Mouse (Mus musculus) thymus, postnatal 10 days (tissue): ENCODE measurements around the gene Camk2d.

ENCODE experiments used
- DNase-seq, 2 experiments: peaks; one replicate each; pipeline ENCODE4 v3.0.0; 2021; ENCODE audit warnings: low spot score in 2 of 2

Gene Camk2d

GRCm38 (mm10) chr3:126612748-126613509 lies 16.8 kb downstream of the Camk2d start:
- DNase-seq, result no peak

- DNase-seq, result no peak
Observed at GRCm38 (mm10) chr3:126613510-126614128, 17.5 kb downstream of the Camk2d start.

GRCm38 (mm10) chr3:126615306-126615705 lies 19.2 kb downstream of the Camk2d start:
- DNase-seq, result no peak

GRCm38 (mm10) chr3:126620152-126620551 lies 24.1 kb downstream of the Camk2d start:
- DNase-seq, result no peak

- no peak for DNase-seq
Observed at GRCm38 (mm10) chr3:126622509-126622908, 26.4 kb downstream of the Camk2d start.

- no peak for DNase-seq
Observed at GRCm38 (mm10) chr3:126624994-126625763, 29.1 kb downstream of the Camk2d start.

GRCm38 (mm10) chr3:126625764-126626040 lies 29.6 kb downstream of the Camk2d start:
- DNase-seq, result no peak

- no peak for DNase-seq
Observed at GRCm38 (mm10) chr3:126627968-126628367, 31.9 kb downstream of the Camk2d start.

- DNase-seq, result no peak
Observed at GRCm38 (mm10) chr3:126628380-126628779, 32.3 kb downstream of the Camk2d start.

- no peak for DNase-seq
Observed at GRCm38 (mm10) chr3:126629040-126629439, 32.9 kb downstream of the Camk2d start.

GRCm38 (mm10) chr3:126630111-126630869 lies 34.2 kb downstream of the Camk2d start:
- DNase-seq, result no peak

GRCm38 (mm10) chr3:126631583-126631982 lies 35.5 kb downstream of the Camk2d start:
- DNase-seq, result no peak

- DNase-seq, result no peak
Observed at GRCm38 (mm10) chr3:126632580-126632979, 36.5 kb downstream of the Camk2d start.

GRCm38 (mm10) chr3:126634171-126634570 lies 38.1 kb downstream of the Camk2d start:
- DNase-seq, result no peak

- DNase-seq, result no peak
Observed at GRCm38 (mm10) chr3:126638259-126638658, 42.2 kb downstream of the Camk2d start.

GRCm38 (mm10) chr3:126639098-126639513 lies 43.0 kb downstream of the Camk2d start:
- DNase-seq, result no peak

GRCm38 (mm10) chr3:126640443-126641251 lies 44.5 kb downstream of the Camk2d start:
- DNase-seq, result no peak

- DNase-seq, result no peak
Observed at GRCm38 (mm10) chr3:126641451-126641850, 45.3 kb downstream of the Camk2d start.

GRCm38 (mm10) chr3:126643071-126644010 lies 47.2 kb downstream of the Camk2d start:
- DNase-seq, result no peak

- no peak for DNase-seq
Observed at GRCm38 (mm10) chr3:126650332-126650731, 54.2 kb downstream of the Camk2d start.
